Mouse (Mus musculus) thymus, adult 2 months (tissue): ENCODE measurements around the gene Fam20b.

Source experiments
- CTCF ChIP-seq: fragments of 200-500 bp; IDR thresholded peaks from 2 replicates; pipeline ENCODE4 v1.5.1; 2012; ENCODE audit warnings: mild to moderate bottlenecking, control low read depth, low read length, moderate library complexity, borderline replicate concordance; ENCODE audit not compliant: control insufficient read depth, poor library complexity, insufficient read depth; ENCODE audit errors: extremely low read depth
- POLR2A ChIP-seq: fragments of 200-500 bp; IDR thresholded peaks from 2 replicates; pipeline ENCODE4 v1.6.1; 2012; ENCODE audit warnings: mild to moderate bottlenecking, low read length, control low read depth, moderate library complexity; ENCODE audit not compliant: control insufficient read depth, poor library complexity, insufficient read depth; ENCODE audit errors: extremely low read depth

DNA sequence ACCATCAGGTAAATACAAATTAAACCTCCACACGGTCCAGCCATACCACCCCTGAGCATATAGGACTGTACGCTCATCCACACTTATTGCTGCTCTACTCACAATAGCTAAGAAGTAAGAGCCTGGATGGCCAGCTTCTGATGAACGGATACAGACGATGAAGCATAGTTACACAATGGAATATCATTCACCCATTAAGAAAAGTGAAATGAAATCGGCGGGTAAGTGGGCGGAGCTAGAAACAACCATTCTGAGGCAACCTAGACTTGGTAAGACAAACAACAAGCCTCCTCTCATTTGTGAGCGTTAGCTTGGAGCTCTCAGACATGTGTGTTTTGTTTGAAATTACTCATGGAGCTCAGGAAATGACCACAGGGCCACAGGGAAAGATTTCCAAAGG, 53.1 kb downstream of the Fam20b start:
- TF ChIP-seq POLR2A: no peak
- TF ChIP-seq CTCF: no peak
